Mouse (Mus musculus) spleen, postnatal 14 days (tissue): ENCODE data around the gene Fbln5.

Source experiments
- DNase-seq, 2 experiments: peaks; one replicate each; pipeline ENCODE4 v3.0.0; 2021 to 2022; ENCODE audit warnings: low spot score in 2 of 2

Fbln5 gene

DNA sequence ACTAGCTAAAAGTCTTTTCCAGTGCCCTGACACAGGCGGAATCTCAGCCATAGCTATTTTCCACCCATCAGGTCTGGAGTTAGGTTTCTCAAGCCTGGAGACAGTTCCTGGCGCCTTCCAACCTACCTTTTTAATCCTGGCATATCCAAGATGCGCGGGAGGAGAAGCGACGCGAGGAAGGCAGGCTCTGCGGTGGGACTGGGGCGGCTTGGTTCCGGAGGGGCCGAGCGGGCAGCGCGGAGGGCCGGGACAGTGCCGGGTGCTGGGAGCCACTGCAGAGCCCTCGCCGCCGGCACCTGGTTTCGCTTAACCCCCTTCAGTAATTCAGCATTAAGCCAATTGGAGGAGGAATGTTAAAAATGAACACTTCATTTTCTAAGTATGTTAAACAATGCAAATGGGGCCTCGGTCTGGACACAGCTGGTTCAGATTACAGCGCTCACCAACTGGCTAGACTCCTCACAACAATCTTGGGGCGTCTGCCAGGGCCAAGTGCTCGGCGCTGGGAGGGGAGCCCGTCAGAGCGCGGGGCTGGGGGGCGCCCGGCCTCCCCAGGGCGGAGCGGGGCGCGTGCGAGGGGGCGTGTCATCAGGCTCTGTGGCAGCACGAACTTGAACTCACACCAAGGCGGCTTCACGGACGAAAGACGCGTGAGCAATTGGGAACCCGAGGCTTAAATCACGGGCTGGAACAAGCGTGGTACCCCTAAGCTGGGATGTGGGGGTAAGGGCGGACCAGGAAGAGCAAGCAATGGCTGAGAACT is at the start of gene Fbln5:
Gene Fbln5 (minus strand): TSS at position 448 of the 763 bp plus-strand sequence.
- no peak for DNase-seq

DNA sequence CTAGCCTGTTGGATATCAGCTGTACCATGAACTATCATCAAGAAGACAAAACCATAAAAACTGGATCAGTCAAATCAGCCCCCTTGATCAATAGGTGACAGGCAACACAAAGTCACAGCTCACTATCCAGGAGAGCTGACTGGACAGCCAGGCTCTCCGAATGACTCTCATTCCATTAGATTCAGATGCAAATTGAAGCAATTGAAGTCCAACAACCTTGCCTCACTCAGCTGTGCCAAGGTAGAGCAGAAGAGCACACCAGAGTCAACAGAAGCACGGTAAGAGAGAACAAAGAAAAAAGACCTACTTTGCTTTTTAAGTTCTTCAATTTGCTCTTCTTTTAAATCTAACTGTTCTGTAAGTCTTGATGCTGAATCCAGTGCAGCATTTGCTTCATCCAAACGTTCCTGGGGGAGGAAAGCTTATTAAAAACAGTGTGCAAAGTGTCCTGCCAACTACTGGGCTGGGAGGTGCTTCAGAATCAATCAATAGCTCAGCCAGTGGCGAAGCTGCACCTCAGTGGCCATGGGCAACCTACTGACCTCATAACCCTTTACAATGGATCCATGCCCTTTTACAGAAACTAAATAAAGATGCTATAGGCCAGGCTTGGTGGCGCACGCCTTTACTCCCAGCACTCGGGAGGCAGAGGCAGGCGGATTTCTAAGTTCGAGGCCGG is 43.6 kb upstream of the Fbln5 start:
- DNase-seq = no peak

DNA sequence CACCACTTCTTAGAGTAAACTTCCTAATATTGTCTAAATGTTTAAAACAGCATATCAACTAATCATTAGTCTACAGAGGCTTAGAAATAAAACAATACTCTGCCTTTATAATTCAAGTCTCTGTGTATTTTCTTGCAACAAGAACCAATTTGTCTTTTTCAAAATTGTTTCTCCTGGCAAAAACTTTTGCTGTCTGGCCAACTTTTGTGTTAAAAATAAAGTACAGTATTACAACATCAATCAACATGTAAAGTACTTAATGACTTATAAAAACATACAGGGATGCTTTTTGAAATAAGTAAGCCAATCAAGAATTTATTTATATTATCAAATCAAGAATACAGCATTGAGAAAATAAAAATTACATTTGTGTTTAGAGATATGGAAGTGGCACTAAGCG is 41.4 kb upstream of the Fbln5 start:
- DNase-seq = no peak

DNA sequence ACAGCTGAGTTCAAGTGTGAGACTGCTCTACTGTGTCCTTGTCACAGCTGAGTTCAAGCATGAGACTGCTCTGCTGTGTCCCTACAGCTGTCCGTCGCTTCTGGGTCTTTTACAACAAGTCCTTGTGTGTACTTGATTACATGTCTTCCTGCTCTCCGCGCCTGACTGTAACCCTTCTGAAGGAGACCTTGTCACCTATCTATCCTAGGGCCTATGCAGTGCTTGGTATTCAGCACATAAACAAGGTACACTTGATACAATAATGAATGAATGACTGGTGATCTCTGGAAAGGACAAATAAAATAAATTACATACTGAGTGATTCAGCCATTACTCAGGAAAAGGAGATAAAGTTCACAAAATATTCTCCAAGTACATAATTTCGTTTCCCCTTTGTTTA is 39.2 kb upstream of the Fbln5 start:
- DNase-seq = no peak

DNA sequence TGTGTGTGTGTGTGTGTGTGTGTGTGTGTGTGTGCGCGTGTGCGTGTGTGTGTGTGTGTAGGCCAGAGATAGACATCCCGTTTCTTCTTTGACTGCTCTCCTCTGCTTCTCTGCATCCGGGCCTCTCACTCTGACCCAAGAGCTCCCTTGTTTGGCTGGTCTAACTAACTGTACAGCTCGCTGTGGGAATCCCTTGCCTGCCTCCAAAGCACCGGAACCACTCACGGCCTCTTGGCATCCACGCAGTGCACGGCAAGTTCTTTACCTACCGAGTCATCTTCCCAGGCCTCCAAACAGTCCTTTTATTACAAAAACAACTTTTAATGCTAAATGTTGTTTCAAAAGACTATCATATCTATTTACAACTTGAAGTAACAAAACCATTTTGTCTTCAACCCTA is 35.5 kb upstream of the Fbln5 start:
- no peak for DNase-seq

DNA sequence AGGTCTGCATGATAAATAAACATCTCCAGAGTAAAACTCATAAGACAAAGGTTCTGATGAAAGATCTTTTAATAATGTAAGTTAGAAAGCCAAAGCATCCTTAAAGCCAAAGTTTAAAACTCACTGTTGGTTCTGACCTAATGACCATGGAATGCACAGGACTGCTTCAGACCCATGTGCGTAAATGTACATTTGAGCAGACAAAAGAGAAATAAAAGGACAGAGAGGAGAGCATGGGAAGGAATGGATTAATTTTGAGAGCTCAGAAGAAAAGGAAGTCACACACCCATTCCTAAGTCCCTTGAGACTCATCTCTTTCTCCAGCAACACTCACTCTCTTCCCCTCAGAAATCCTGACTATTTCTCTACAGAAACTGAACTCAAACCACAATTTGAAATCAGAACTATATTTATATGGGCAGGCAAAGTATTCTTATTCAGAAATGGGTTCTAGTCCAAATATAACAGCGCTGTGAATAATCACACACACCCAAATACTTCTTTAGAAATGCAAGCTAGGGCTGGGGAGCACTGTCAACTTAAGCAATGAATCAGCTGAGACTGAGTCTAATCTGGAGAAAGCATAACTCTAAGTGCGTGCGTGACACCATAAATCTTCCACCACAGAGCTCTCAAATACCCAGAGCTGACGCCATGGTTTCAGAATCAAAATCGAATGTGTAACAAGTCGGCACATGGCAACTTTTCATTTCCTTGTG is 33.1 kb upstream of the Fbln5 start:
- DNase-seq = no peak

DNA sequence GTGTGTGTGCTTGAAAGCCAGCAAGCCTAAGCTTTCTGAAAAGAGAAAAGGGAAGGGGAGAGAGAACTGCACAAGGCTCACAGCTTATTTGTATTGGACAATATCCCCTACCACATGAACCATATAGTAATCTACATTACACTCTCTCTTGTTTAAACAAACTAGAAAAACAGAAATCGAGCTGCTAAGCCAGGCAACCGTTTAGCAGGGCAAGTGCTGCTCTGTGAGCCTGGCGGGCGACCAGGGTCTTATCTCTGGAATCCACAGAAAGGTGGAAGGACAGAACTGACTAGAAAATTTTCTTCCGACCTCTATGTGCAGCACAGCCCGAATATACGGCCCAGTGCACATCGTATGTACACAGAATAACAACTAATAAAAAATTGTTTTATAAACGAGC is 32.5 kb upstream of the Fbln5 start:
- no peak for DNase-seq

DNA sequence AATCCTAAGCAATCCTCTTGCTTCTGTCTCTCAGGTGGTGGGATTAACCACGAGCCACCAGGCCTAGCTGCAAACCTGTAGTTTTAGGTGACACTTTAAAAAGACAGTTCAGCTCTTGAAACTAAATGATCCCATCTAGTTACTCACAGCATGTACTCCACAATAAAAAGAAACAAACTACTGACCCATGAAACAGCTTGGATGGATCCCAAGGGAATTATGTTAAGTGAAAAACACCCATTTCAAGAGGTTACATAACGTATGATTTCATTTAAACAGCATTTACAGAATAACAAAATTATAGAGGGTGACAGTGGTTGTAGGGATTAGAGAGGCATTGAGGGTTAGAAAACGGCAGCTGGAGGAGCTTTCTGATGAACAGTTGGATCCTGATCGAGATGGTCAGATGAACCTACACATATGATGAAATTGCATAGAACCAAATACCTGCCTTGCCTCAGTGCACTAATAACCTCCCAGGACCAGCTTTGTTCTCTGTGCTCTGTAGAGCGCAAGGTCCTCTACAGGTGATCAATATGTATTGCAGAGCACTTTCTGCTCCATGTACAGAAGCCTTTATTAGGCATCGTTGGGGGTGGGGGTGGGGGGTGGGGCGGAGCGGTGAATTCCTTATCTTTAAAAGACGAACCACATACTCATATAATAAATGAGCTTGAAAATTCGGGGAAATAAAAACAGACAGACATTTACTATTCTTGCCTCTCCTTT is 17.9 kb upstream of the Fbln5 start:
- DNase-seq = no peak

DNA sequence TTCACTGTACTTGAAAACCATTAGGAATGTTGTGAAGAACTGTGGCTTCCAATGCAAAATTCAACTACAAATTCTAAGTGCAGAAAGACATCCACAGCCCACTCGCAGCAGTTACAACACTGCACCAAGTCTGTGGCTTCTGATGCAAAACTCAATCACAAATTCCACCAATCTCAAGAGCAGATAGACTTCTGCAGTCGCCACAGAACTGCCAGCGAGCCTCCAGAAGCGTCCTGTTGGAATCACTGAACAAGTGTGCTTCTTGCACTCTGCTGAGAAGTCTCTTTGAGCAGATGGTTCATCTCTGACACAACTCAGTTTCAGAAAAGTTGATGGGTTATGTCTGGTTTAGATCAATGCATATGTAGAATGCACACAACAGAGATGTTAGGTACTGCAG is 15.9 kb upstream of the Fbln5 start:
- DNase-seq = no peak

DNA sequence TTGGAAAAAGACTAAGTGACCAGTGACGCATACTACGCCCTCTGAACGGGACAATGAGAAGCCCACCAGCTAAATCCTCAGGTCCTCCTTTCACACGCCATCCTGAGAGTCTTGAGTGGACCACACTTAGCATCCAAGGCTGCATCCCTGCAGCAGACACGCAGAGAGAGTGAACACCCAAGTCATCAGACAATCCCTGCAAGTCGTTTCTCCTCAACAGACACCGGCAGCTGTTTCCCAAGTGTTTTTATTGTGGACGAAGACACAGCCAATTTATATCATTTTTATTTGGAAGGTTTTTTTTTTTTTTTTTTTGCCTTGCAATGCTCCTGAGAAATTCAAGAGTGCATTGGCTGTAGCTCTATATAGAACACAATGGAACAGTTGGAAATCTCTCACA is 14.9 kb upstream of the Fbln5 start:
- no peak for DNase-seq

DNA sequence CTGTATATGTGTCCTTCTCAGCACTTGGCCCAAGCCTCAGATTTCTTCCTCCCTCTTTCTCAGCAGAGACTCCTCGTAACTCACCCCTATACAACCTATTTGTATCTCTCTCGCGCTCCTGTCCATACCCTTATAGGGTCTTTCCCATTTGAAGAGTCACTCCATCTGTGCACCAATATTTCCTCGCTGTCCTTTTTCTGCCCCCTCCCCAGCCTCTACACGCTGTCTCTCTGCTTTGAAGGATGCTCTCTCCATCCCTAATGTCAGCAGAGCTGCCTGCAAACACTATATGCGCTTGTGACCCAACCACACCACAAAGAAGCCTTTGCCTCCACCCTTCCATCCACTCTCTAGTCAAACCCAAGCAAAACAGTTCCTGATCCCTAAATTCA is 14.3 kb upstream of the Fbln5 start:
- DNase-seq = no peak

DNA sequence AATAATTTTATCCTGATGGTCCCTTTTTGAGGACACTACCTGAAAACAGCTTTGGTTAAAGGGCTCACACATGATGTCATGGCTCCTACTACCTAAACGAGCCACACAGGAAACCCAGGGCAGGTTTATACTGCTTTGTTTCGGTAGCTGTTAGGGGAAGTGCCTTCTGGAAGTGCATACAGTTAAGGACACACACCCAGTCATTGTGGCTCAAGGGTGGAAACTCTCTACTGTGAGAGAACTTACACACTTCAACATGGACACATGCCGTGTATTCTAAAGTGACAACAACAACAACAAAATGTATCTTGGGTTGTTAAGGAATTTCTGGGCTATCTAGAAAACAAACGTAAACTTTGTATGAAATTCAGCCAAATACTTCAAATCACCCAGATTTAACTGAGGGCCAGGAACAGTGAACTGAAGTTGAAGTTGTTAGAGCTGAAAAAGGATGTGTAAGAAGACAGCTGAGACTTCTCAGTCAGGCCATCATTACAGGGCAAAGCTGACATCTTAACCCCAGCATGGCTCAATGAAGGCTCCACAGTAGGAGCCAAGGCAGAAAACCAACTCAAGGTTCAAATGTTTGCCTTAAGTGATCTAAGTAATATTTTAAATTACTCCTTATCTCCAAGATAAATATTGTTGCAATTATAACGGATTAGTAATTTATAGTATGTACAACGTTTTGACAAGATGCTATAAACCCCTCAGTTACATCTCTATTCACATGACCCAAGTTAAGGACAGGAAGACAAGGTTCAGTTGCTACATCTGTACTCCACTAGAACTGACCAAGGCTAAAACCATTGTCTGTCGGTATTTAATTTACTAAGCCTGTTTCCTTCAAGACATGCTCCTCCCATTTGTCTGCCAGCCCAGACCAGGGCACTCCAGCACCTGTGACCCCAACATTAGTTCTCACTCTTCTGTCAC is 13.6 kb upstream of the Fbln5 start:
- DNase-seq = no peak

DNA sequence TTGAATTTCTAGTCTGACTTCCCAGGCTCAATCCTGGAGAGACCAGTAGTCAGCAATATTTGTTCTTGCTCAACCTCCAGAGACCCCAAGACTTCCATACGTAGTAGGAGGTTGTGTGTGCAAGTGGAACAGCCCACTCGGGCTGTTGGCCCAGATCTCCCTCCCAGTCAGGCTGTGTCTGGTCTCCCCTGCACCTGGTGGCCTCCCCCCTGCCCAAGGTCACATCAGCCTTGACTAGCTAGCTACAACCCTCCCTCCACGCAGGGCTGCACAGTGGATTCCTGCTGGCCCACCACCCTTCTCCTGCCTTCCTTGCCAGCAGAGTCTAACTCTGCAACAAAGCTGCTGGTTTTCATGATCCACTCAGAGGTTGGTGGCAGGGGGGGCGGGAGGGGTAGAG is 12.4 kb upstream of the Fbln5 start:
- DNase-seq = no peak

DNA sequence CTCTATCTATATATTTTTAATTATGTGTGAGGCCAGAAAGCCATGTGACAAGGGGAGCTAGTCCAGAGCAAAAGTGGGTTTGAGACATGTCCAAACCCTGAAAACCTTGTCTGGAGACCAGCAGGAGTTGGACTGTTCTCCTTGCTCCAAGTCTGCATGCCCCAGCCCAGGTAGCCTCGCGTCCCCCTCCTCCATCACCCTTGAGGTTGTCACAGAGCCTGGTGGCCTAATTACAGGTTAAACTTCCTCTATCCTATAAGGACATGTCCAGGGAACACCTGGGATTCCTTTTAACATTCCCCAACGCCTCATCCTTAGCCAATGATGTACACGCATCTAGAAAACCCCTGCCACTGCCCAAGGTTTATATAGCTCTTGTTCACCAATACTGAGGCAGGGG is 4.3 kb upstream of the Fbln5 start:
- no peak for DNase-seq

DNA sequence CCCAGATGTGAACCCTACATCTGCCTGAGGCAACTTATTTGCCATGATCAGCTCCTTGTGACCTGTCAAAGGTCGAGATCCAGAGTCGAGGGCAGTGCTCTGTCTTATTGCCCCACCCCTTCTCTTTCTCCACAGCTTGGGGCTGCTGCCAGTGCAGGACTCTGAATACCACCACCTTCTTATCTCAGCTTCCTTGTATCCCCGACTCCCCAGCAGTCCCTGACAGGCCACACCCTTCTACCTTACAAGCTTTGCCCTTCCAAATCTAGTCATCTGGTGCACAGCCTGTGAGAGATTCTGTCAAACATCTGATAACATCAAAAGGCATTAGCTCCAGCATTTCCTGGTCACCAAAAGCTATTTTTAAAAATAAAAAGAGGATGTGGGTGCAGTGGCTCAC is 2.7 kb upstream of the Fbln5 start:
- no peak for DNase-seq

DNA sequence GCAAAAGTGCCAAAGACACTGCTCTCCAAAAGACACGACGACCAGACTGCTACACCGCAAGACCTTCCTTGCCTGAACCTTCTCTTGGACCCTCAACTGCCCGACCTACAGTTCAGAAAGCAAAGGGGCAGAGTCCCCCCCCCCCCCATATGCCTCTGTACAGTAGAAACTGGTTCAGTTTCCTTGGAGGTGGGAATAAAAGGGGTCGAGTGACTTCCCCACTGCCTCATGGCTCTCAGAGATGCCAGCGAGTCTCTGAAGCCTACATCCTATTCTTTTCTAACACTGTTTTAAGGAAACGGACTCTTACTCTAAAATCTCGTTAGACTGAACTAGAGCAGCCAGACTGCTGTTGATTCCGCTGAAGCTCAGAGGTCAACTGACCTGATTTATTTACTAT is 715 bp upstream of the Fbln5 start:
- no peak for DNase-seq

DNA sequence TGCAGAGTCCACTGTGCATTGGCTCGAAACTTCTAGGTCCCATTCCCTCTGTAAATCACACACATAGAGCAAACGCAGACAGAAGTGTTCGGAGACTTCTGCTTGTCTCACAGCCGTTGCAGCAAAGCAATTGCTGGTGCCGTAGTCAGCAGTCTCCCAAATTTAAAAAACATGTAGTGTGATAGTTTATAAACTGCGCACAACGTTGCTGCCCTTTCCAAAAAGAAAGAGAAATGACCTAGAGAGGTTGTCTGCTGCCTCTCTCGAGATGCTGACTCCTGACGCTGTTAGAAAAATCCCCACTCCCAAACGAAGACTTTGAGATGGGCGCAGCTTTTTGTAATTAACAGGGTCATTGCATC is 628 bp downstream of the Fbln5 start:
- no peak for DNase-seq

DNA sequence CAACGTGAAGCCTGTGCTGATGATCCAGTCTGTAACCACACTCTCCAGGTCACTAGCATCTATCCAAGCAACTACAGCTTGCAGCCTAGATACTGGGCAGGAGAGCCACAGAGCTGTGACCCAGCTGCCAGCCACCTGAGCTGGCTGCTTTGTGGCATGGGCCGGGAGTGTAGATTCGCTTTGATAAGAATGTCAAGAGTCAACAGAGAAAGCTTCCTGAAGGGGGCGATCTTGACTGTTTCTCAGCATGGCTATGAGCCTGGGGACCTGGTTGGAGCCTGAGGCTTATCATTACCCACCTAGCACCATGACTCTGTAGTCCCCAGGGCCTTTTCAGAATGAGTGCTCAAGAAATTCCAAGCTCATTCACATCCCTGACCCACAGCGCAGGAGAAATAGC is 2.0 kb downstream of the Fbln5 start:
- DNase-seq = no peak

DNA sequence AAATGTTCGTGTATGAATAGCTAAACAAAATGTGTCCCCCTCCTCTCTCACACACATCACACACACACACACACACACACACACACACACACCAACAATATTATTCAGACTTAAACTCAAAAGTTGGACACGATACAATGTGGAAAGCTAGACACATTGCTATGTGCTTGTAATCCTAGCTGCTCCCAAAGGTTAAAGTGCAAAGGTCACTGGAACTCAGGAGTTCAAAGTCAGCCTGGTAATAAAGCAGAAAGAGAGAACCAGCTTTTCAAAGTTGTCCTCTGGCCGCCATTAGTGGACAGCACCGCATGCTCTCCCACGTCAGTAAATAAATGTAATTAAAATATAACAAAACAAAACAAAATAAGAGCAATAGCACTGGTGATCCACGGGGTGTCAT is 3.1 kb downstream of the Fbln5 start:
- no peak for DNase-seq

DNA sequence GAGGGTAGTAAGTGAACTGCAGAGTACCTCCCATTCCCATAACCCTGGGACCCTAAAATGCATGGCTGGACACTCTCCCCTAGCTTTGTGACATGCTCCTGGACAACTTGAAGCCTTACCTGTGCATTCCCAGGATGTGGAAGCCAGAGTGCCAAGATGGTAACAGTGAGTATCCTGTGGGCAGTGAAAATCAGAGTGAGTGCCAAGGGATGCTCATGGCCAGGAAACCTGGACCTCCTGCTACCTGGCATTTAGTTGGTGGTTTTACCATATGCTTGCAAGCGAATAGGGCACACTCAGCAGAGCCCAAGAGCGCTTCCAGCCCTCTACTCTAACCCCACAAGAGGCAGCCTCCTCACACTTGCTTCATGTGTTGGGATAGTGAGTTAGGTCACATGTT is 4.4 kb downstream of the Fbln5 start:
- DNase-seq = no peak

DNA sequence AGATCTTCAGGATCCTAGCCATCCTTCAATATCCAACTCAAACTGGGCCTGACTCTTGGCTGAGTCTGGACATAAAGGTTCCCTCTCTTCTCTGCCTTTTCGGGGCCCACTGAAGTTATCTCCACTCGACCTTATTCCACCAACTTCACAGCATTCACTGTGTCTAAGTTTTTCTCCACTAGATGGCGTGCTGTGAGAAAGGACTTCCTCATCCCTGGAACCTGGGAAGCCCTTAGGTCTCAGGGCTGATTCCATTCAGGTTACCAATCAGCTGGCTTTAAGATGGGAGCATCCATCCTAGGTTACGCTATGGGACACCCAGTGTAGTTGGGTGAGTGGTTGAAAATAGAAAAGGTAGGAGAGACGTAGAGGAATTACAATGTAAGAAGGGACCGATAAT is 7.7 kb downstream of the Fbln5 start:
- DNase-seq = no peak
